Mouse (Mus musculus) lung, embryonic 16.5 days (tissue): ENCODE data around the gene Plxdc2. TPM values are rescaled to one million over a fixed set of nuclear protein-coding genes. Genes with fewer than 3 reads are reported as not detected.

ENCODE experiments used
- ATAC-seq: fragments of 200-750 bp; cut with Nextera tagmentation; 2 replicates; pipeline ENCODE4 v1.8.0; 2017; ENCODE audit warnings: low read depth, mild to moderate bottlenecking, moderate library complexity
- H3K27ac ChIP-seq: fragments of 300-500 bp; sonication (generic); 2 replicates; pipeline ENCODE4 v1.5.1; 2014; ENCODE audit warnings: mild to moderate bottlenecking, control low read depth, low read length
- H3K27me3 ChIP-seq: fragments of 300-500 bp; sonication (generic); 2 replicates; pipeline ENCODE4 v1.6.1; 2014; ENCODE audit warnings: low read depth, low read length, mixed read lengths; ENCODE audit not compliant: control insufficient read depth, insufficient read depth
- H3K36me3 ChIP-seq: fragments of 300-500 bp; sonication (generic); 2 replicates; pipeline ENCODE4 v1.6.1; 2014; ENCODE audit warnings: low read length; ENCODE audit not compliant: control insufficient read depth, insufficient read depth
- H3K4me1 ChIP-seq: fragments of 300-500 bp; sonication (generic); replicated peaks from 2 replicates; pipeline ENCODE4 v1.6.1; 2014; ENCODE audit warnings: low read length, mixed read lengths; ENCODE audit not compliant: control insufficient read depth, insufficient read depth
- H3K4me2 ChIP-seq: fragments of 300-500 bp; sonication (generic); 2 replicates; pipeline ENCODE4 v1.6.1; 2014; ENCODE audit warnings: low read depth, low read length, control low read depth
- H3K4me3 ChIP-seq: fragments of 300-500 bp; sonication (generic); 2 replicates; pipeline ENCODE4 v1.5.1; 2014; ENCODE audit warnings: mild to moderate bottlenecking, low read length, control low read depth
- H3K9ac ChIP-seq: fragments of 300-500 bp; sonication (generic); 2 replicates; pipeline ENCODE4 v1.6.1; 2014; ENCODE audit warnings: low read length, control low read depth
- H3K9me3 ChIP-seq: fragments of 300-500 bp; sonication (generic); 2 replicates; pipeline ENCODE4 v1.6.1; 2016; ENCODE audit warnings: low read length; ENCODE audit not compliant: control insufficient read depth
- WGBS: fragments of 180-500 bp; shearing (Covaris S2); extraction: QIAGEN DNeasy Blood & Tissue Kit; methylation state at CpG from one replicate; pipeline ENCODE4 v1.1.7; 2014; 5-methylcytosine and 5-hydroxymethylcytosine counted together
- polyA plus RNA-seq: library from polyadenylated mRNA; unstranded; fragments of >200 nt; fragmentation: Nextera tagmentation; extraction: Ambion mirVana; gene quantifications from 2 replicates; pipeline ENCODE4 v1.2.1, GENCODE M21; 2015

Gene Plxdc2
- polyA plus RNA-seq, 1 experiment from 2014 or later = 70.1 TPM

GRCm38 (mm10) chr2:16451666-16452009, 95.5 kb downstream of the Plxdc2 start:
- no peak overlapping the region for H3K9ac ChIP-seq
- H3K27me3 ChIP-seq = no peaks in the 10 kb centered on the region
- peak; percentile 21; the same call in 1 of the 2 replicates for ATAC-seq
- no peak overlapping the region for H3K4me3 ChIP-seq
- H3K4me2 ChIP-seq = no peak overlapping the region
- WGBS = 85% methylated on average over 4 of the region's 4 CpGs
- H3K9me3 ChIP-seq = 0 out of 2 replicates have a peak, but pooled peaks cover 2% of the 10 kb centered on the region
- peaks cover 2% of the 10 kb centered on the region; the same call in 1 of the 2 replicates for H3K36me3 ChIP-seq
- H3K27ac ChIP-seq = peak overlapping the region; percentile 35; the same call in 1 of the 2 replicates
- H3K4me1 ChIP-seq = peaks cover 10% of the 10 kb centered on the region

DNA sequence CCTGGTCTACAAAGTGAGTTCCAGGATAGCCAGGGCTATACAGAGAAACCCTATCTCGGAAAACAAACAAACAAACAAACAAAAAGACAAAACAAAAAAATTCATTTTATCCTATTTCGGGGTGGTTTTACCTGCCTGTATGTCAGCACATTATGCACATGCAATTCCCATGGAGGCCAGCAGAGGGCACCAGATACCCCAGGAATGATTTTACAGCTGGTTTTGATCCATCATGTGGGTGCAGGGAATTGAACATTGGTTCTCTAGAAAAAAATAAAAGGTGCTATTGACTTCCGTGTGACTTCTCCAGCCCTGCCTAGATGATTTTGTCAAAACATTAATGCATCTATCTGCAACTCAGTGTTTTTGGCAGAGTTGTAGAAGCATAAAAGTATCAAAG, 96.0 kb downstream of the Plxdc2 start:
- H3K9ac ChIP-seq = no peak overlapping the region
- no peak for ATAC-seq
- H3K27me3 ChIP-seq = no peaks in the 10 kb centered on the region
- H3K27ac ChIP-seq = no peak overlapping the region
- 90% methylated on average over 3 of the region's 3 CpGs for WGBS
- 0 out of 2 replicates have a peak, but pooled peaks cover 2% of the 10 kb centered on the region for H3K9me3 ChIP-seq
- H3K36me3 ChIP-seq = peaks cover 2% of the 10 kb centered on the region; the same call in 1 of the 2 replicates
- no peak overlapping the region for H3K4me2 ChIP-seq
- H3K4me1 ChIP-seq = peaks cover 15% of the 10 kb centered on the region
- no peak overlapping the region for H3K4me3 ChIP-seq

DNA sequence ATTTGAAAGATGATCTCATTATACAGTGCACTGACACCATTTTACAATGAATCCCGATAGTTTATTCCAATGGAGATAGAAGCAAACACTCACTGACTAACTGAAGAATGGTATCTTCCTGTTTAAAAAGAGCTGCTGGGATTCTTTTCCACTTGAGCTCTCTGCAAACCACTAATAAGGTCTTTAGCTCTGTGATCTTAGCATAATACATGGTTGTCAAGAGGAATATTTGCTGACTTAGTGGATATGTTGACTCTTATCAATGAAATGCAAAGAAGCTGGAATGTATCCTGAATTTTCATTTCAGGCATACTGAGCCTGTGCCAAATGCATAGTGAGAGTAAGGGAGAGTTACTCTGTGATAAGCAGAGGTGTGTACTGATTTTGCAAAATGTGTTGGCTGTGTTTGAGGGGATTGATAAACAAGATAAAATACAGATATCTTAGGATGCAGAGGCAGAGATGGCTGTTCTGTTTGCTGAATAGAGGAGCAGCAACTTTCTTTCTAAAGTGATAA, 100.2 kb downstream of the Plxdc2 start:
- WGBS = 31% methylated on average over 1 of the region's 1 CpGs
- peaks cover 13% of the 10 kb centered on the region for H3K4me1 ChIP-seq
- no peak overlapping the region for H3K4me2 ChIP-seq
- H3K27ac ChIP-seq = no peak overlapping the region
- peaks cover 2% of the 10 kb centered on the region; the same call in 1 of the 2 replicates for H3K36me3 ChIP-seq
- H3K9me3 ChIP-seq = 0 out of 2 replicates have a peak, but pooled peaks cover 2% of the 10 kb centered on the region
- H3K27me3 ChIP-seq = no peaks in the 10 kb centered on the region
- no peak overlapping the region for H3K4me3 ChIP-seq
- no peak overlapping the region for H3K9ac ChIP-seq
- ATAC-seq = peak; percentile 53; the same call in 1 of the 2 replicates

GRCm38 (mm10) chr2:16459490-16459889, 103.4 kb downstream of the Plxdc2 start:
- no peak for ATAC-seq
- no peaks in the 10 kb centered on the region for H3K36me3 ChIP-seq
- no peaks in the 10 kb centered on the region for H3K27me3 ChIP-seq
- H3K9me3 ChIP-seq = no peaks in the 10 kb centered on the region
- no peak overlapping the region for H3K9ac ChIP-seq
- peaks cover 13% of the 10 kb centered on the region for H3K4me1 ChIP-seq
- no peak overlapping the region for H3K27ac ChIP-seq
- H3K4me3 ChIP-seq = no peak overlapping the region
- no peak overlapping the region for H3K4me2 ChIP-seq
- 36% methylated on average over 1 of the region's 1 CpGs for WGBS

GRCm38 (mm10) chr2:16470099-16470498, 114.0 kb downstream of the Plxdc2 start:
- H3K27ac ChIP-seq = no peak overlapping the region
- H3K4me3 ChIP-seq = no peak overlapping the region
- H3K36me3 ChIP-seq = no peaks in the 10 kb centered on the region
- no peaks in the 10 kb centered on the region for H3K9me3 ChIP-seq
- H3K4me1 ChIP-seq = no peaks in the 10 kb centered on the region
- no peak for ATAC-seq
- no peak overlapping the region for H3K4me2 ChIP-seq
- no peak overlapping the region for H3K9ac ChIP-seq
- 55% methylated on average over 3 of the region's 3 CpGs for WGBS
- no peaks in the 10 kb centered on the region for H3K27me3 ChIP-seq

DNA sequence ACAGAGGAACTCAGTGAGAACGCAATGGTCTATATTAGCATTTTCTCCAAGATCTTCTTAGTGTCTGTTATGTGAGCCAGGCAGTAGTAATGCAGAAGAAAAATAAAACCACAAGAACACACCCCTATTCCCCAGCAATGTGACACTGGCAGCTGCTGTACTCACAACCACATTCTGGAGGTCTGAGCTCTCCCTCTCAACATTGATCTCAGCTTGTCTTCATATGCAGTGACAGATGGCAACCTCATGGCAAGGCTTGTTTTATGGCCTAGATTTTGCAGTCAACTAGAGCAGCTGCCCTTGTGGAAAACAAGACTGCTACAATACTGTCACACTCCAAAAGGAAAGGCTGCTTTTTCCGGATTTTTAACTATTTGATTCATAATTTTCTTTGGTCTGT, 127.8 kb downstream of the Plxdc2 start:
- no peak overlapping the region for H3K4me3 ChIP-seq
- H3K4me2 ChIP-seq = no peak overlapping the region
- no peaks in the 10 kb centered on the region for H3K4me1 ChIP-seq
- 85% methylated on average over 2 of the region's 2 CpGs for WGBS
- H3K9me3 ChIP-seq = no peaks in the 10 kb centered on the region
- no peaks in the 10 kb centered on the region for H3K36me3 ChIP-seq
- no peak for ATAC-seq
- H3K27ac ChIP-seq = no peak overlapping the region
- H3K27me3 ChIP-seq = no peaks in the 10 kb centered on the region
- no peak overlapping the region for H3K9ac ChIP-seq

DNA sequence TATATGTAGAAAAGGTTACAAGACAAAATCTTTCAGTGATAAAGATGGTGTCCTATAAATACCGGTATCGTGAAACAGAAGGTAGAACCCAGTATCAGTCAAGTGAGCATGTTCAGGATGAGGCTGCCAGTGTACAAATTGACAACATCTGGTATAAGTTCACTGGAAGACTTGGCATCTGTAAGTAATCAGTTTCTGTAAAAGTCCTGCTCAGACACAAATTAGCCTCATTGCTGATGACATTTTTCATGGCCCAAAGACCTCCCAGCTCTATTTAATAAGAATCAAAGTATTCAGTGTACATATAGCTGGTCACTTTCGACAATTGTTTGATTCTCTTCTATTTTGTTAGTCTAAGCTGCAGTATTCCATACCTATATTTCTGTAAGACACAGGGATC, 129.9 kb downstream of the Plxdc2 start:
- Histone ChIP-seq H3K4me2 (no peak overlapping the region), H3K27ac (no peak overlapping the region), H3K27me3 (no peaks in the 10 kb centered on the region), H3K36me3 (no peaks in the 10 kb centered on the region), H3K9me3 (no peaks in the 10 kb centered on the region), H3K4me3 (no peak overlapping the region), H3K4me1 (no peaks in the 10 kb centered on the region), H3K9ac (no peak overlapping the region)
- WGBS = 79% methylated on average over 3 of the region's 3 CpGs
- ATAC-seq = no peak

DNA sequence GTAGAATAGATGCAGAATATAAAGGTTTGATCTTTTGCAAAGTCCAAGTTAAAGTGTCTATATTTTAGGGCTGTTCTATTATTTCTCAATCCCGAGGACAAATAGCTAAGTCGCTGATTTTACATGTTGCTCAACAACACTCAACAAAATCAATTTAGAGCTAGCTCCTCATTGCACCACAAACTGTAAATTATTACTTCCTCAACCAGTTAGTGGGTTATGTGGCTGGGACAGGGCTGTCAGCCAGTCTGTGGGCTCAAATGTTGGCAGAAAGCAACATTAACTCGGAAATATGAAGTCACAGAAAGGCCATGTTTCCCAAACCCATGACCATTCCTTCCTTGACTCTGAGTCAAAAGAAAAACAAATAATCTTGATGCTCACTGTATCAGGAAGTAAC, 135.1 kb downstream of the Plxdc2 start:
- H3K4me2 ChIP-seq = no peak overlapping the region
- no peak overlapping the region for H3K9ac ChIP-seq
- no peaks in the 10 kb centered on the region for H3K27me3 ChIP-seq
- no peaks in the 10 kb centered on the region for H3K4me1 ChIP-seq
- peak; percentile 41 for ATAC-seq
- no peak overlapping the region for H3K27ac ChIP-seq
- no peaks in the 10 kb centered on the region for H3K9me3 ChIP-seq
- H3K36me3 ChIP-seq = no peaks in the 10 kb centered on the region
- WGBS = 44% methylated on average over 3 of the region's 3 CpGs
- H3K4me3 ChIP-seq = no peak overlapping the region

DNA sequence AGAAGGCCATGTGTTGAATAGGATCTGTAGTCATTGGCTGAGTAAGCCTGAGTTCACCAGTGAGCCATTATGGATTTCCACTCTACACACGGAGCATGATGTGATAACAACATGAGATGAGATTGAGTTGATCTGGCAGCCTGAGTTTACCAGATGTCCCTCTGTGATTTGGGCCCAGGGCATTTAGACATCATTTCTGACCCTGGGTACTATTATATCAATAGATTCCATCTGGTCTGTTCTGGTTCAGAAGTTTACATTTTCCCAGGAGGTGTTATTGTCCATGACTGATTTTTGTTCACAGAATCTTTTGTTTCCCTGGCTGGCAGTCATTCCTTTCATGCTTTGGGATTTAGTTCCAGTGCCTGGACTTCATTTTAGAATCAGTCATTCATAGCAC, 146.7 kb downstream of the Plxdc2 start:
- Histone ChIP-seq H3K27me3 (no peaks in the 10 kb centered on the region), H3K27ac (no peak overlapping the region), H3K4me3 (no peak overlapping the region), H3K4me1 (no peaks in the 10 kb centered on the region), H3K4me2 (no peak overlapping the region), H3K9me3 (no peaks in the 10 kb centered on the region), H3K36me3 (no peaks in the 10 kb centered on the region), H3K9ac (no peak overlapping the region)
- WGBS = 71% methylated on average over 1 of the region's 1 CpGs
- ATAC-seq = no peak
